Mouse (Mus musculus) embryo, embryonic 11.5 days (tissue): ENCODE measurements around the gene AC124108.1.

ENCODE experiments used
- DNase-seq: peaks from one replicate; pipeline ENCODE4 v3.0.0-alpha.2; 2012; ENCODE audit warnings: low read depth, low spot score

Gene AC124108.1

DNA sequence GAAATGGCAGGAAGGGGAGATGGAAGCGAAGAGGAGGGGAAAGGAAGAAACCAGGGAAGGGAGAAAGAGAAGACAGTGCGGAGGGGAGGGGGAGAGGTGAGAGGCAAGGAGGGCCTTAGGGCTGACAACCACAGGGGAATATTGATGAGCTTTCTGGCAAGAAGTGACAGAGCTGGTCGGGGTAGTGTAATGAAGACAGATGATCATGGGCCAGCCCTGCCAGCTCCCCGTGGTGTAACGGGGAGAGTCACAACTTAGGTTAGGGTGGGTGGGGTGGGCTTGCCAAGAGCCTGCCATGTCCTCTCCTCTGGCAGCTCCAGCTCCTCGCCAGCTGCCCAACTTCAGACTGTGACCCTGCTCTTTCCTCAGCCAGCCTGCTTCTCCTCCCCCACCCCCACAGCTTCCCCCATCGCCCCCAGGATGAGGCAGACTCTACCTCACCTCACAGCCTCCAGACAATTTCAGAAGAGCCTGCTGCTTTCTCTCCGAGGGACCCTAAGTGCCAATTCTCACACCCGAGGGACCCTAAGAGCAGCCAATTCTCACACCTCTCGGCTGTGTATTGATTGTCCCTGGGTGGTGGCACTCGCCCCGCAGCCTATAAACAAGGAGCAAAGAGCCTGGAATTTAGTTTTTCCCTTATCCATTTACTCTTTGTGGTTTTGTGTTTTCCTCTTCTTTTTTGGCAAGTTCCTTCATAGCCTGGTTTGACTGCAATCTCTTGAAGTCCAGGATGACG, 26.3 kb upstream of the AC124108.1 start:
- DNase-seq = no peak

DNA sequence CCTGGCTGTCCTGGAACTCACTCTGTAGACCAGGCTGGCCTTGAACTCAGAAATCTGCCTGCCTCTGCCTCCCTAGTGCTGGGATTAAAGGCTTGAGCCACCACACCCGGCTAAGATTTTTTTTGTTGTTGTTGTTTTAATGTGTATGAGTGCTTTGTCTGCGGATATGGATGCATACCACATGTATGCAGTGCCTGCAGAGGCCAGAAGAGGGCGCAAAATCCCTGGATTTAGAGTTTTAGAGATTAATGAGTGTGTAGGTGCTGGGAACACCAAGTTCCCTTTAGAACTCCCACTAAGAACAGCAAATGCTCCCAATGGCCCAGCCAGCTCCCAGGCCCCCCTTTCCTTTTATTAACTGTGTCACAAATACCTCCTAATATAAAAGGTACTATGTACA, 25.4 kb upstream of the AC124108.1 start:
- no peak for DNase-seq

DNA sequence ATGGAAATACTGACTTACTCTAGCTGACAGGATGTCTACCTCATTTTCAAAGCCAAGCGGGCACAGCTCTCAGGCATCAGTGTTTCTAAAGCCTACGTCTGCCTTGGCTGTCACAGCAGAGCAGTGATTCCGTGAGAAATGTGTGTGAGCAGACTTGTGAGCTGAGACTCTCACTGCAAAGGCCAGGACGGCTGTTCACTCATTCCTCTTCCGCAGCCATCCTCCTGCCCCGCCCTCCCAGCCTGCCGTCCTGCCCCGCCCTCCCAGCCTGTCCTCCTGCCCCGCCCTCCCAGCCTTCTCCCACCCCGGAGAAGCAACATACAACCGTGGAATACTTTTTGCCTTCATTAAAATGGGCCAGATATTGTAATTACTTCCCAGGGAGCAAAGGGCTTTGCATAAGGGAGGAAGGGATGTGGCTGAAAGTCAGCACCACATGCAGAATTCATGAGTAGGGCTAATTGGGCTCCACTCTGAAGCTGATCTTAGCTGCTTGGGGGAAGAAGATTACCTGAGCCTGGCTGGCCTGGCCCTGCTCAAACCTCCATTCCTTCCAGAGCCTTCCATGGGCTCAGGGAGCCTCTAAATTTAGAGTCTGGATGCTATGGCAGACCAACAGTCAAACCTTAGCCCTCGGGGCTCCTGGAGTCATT, 23.0 kb upstream of the AC124108.1 start:
- DNase-seq = no peak

DNA sequence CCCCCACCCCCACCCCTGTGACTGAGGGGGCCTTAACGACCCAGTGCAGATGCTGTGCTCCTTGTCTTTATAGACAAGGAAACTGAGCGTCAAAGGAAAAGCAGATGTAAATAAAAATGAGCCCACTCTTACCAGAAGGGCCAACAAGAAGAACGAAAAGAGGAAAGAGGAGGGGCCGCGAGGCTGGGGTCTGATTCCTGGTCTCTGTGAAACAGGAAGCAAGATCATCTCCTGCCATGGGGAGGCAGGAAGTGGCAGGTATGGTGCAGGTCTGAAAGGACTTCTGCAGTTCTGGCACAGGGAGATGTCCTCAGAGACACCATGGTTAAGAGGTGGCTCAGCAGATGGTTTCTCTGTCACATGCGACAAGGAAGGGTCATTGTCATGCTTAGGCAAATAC, 20.6 kb upstream of the AC124108.1 start:
- DNase-seq = no peak

DNA sequence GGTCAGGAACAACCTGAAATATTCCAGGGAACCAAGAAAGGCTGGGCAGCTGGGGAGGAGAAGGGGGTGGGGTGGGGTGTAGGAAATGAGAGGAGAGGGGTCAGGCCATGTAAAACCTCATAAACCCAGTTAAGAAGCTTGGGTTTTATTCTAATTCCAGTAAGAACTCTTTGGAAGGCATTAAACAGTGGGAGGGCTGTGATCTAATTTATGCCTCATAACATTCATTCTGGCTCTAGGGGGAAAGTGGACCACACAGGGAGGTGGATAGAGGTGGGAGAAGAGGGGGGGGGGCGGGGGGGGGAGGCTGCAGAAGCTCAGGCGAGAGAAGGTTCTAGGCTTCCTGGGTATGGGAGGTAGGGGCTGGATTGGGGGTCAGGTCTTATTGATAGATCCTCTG, 19.6 kb upstream of the AC124108.1 start:
- no peak for DNase-seq

DNA sequence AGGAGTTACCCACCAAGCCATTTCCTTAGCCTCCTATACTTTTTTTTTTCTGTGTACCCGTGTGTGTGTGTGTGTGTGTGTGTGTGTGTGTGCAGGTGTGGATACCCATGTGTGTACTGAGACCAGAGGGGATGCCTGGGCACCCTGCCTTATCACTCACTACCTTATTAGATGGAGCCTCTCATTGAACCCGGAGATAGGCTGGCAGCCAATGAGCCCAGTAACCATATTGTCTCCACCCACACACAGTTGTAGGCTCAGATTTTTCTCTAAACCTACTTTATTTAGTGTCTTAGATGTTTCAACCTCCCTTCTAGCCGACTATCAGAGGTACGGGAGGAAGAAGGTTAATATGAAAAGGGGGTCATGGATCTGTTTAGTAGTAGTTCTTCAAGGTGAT, 5.0 kb upstream of the AC124108.1 start:
- DNase-seq = no peak

DNA sequence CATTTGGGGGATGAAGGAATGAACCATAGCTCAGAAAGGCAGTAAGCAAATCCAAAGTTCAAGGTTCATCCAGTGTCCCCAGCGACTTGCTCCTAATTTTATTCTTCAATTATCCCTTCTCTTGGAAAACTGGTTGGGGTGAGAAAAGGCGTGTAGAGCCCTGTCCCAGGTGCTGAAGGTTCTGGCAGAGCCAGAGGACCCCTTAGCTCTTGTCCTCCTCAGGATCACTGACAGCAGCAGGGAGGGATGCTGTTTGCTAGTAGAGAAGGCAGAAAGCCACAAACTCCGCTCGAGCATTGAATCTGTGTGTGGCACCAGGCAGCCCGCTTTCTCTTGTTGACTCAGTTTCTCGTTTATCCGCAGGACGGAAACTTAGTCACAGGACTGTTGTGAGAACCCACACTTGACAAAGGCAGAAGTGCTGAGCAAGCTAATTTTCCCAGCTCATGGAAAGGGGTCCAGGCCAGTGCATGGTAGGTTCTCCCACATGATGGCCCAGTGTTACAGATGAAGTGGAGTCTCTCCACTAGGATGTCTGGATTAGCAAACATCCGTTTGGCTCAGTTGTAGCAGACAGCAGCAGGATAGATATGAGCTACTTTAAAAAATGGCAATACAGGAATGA, 2.7 kb upstream of the AC124108.1 start:
- no peak for DNase-seq

DNA sequence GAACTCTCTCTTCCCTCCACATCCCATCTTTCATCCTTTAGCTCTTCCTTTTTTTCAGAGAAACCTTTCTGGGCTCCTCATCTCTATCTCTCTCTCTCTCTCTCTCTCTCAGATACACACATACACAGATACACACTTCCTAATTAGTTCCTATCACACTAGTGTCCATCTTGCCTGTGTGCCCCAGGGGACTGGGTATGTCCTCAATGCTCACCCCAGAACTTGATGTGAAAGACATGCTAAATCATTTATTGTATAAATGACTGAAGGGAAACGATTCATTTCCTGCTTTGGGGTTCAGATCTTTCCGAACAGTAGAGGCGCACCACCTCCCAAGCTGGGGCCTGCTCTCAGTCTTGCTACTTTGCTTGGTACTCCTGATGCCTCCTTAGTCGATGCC, 2.0 kb upstream of the AC124108.1 start:
- no peak for DNase-seq

DNA sequence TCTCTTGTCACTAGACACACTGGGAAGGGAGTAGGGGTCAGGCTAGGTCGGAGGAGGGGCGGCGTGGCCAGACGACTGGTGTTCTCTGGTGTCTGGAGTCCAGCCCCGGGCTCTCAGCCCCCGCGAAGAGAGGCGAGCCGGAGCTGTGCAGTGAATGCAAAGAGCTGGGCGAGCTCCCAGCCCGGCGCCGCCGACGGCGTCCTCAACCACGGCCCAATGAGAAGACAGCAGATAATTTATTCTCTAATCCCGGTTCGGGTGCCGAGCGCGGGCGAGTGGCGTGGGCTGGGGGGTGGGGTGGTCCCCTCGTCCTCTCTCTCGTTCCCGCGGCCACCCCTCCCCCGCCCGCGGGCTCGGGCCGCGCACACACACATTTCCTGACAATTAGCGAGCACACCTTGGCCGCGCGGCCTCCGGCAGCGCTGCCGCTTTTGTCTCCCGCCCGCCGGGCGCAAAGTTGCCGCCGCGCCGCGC, 1.2 kb upstream of the AC124108.1 start:
- DNase-seq = no peak

DNA sequence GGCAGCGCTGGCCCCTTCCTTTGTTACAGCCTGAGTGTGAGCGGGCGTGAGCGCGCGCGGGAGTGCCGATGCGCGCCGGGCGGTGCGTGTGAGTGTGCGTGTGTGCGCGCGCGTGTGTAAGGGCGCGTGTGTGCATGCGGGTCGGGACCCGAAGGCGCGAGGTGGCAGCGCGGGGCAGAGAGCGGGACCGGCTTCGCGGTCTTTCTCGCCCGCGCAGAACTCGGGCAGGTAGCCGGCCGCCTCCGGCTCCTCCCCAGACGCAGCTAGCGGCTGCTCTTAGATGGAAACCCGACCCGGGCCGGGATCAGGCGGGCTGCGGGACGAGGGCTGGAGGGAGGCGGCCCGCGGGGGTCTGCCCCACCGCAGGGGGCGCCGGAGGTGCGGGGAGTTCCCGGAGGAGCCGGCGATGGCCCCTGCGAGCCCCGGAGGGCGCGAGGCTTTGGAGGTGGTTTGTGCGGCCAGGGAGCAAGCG, 600 bp upstream of the AC124108.1 start:
- no peak for DNase-seq

DNA sequence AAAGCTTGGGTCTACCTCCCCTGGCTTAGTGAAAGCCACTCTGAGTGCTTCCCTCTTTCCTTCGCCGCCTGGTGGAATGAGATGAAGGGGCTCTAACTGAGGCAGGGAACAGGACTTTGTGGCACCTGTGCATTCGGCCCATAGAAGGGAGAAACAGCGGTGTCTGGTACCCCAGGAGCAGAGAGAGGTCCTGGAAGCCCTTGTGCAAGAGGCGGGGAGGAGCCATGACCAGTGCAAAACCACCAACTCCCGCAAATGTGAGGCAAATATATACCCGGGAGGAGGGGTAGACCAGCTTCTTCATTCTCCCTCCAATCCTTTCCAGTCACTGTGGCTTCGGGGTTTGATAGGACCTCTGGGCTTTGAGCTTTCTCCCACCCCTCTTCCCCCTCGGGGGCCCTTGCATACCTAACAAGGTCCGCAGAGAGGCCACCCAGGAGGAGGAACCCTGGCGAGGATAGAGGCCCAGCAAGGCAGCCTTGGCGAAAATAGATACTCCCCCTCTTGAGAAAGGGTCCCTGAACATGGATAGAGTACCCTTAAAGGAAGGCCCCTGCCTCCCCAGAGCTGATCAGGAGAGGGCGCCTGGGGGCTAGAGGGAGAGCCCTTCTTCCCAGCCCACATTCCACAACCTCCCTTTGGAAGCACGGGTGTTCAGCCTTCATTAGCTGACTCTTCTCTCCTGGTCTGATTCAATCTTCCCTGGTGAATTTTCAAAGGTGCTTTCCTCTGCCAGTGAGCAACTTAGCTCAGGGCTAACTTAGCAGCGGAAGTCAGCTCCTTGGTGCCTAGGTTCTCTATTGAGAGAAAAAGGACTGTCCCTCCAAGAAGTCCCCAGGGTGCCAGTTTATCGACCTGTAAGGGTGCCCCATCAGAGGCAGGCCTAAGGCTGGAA, 776 bp downstream of the AC124108.1 start:
- peak; percentile 26 for DNase-seq

DNA sequence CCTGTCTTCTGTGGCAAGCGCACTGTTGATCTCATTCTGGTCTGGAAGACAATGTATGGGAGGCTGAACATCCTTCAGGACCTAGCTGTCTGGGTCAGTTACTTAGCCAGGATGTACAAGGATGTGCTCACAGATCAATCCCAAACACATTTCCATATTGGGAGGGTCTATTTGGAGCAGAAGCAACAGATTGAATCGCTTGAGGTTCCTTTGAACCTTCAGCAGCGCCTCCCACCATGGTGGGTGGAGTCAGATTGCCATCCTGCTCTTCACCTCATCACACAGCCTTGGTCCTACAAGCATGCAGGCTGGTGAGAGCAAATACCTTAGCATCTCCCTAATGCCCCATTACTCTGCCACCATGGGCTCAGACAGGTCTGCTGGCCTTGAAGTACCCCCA, 2.5 kb downstream of the AC124108.1 start:
- no peak for DNase-seq

DNA sequence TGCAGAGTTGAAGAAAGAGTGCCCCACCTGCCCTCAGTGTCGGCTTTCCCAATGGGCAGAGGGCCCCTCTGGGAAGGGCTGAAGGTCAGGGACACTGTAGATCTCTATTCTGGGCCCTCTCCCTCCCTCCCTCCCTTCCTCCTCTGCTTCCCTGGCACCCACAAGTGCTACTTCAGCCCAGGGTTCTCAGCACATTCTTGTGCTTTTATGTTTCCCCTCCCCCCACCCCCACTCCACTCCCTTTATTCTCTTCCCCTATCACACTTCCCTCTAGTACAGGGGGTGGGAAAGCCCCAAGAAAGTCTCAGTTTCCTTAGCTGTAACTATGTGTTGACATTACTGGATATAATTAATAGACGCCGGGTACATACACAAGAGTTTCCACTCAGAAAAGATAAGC, 3.4 kb downstream of the AC124108.1 start:
- no peak for DNase-seq

DNA sequence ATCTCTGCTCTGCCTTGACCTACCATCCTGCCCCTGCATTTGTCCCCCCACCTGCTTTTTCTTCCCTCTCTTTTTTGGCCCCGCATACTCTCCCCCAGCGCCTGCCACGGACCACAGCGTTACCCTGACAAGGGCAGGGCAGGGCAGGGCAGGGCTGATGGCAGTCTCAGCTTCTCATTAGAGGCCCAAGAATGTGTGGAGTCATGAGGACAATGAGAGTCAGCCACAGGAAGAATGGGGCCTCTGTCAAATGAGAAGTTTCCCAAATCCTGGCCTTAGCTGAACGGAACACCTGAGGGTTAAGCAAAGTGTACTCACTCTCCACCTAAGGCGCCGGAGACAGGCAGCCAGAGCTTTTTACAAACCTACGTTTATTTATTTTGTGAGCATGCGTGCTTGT, 3.8 kb downstream of the AC124108.1 start:
- DNase-seq = no peak

DNA sequence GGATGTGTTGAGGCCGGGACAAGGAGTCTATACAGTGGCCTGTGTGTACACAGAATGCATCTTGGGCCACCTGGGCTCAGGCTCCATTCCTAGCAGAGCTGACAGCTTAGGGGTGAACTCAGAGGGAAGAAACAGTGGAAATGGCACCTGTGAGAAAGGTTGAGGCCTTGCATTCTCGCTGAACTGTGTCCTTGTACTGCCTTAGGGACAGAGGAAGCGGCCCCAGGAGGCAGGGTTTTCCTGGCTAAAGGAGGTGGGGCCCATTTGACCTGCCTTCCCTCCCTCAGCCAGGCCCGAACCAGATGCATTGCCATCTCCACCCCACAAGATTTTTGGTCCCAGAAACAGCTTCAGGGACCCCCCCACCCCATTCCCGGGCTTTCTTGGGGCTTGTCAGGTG, 4.4 kb downstream of the AC124108.1 start:
- DNase-seq = no peak

DNA sequence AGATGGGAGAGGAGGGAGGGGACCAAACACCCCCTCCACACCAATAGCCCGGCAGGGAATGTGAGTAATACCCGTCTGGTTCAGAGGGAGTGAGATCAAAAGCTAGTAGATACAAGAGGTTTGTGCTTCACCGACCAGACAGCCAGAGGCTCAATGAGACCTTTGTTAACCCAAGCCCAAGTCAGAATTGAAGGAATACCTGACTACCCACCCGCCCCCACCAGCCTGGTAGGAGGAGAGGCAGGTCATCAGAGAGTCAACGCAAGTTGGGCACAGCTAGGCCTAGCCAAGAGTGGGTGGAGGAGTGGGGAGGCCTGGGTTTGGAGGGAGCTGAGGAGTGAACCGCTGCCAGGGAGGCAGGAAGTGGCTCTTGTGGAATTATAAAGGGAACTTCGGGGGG, 5.1 kb downstream of the AC124108.1 start:
- DNase-seq = no peak

DNA sequence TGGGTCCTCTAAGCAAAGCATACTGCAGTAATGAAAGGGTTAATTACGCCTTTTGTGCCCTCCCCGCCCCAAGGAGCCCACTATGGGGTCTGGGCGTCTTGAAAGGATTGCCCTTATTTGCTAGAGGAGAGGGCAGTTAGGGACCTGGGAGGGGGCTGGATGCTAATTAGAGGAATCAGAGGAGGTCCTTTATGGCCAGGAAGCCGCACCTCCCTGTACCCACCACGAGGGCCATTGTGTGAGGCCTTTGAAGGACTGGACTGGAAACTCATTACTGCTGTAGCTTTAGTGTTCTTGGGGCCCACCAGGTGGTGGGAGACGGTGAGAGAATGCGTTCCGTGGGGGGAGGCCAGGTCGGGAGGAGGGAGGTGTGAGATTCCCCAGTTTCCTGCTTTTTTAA, 6.4 kb downstream of the AC124108.1 start:
- no peak for DNase-seq

DNA sequence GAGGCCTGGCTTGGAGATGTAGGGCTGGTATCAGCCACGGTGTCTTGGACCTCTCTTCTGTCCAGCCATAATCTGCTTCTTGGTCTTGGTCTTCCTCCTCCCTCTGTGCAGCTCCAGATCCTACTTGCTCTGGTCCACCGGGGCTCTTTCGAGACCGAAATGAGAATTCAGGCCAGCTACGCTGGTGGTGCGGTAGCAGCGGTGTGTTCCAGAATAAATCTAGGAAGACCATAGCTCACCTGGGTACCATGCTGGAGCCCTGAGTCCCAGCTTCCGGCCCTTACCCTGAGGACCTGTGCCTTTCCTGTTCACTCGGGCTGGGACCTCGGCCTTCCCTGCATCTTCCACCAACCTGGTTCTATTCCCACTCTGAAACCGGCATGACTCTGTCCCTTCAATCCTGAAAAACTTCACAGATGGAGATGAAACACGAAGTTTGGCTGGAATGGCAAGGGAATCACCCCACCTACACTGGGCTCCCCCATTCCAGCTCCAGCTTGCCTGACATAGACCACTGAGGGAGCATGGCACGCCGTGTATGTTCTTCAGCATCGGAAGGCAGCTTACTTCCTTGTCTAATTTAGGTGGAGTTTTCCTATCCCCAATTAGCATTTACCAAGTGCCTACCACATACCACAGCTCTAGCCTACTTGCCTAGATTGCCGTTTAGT, 7.3 kb downstream of the AC124108.1 start:
- DNase-seq = no peak

DNA sequence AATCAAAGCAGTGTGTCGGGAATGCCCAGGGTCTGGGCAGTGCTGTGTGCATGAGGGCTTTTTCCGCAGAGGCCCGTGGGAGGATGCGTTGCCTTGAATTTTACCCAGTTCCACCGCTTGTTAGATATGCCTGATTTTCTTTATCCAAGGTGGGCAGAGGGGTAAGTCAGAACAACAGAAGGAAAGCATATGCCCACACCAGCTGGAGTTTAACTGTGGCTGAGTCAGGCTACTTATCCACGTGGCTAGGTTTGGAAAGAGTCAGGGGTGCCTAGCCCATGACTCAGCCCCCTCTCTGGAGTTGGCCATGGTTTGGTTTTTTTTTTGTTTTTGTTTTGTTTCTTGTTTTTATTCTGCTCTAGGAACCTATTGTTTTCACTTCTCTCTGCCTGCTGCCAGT, 8.0 kb downstream of the AC124108.1 start:
- DNase-seq = no peak

DNA sequence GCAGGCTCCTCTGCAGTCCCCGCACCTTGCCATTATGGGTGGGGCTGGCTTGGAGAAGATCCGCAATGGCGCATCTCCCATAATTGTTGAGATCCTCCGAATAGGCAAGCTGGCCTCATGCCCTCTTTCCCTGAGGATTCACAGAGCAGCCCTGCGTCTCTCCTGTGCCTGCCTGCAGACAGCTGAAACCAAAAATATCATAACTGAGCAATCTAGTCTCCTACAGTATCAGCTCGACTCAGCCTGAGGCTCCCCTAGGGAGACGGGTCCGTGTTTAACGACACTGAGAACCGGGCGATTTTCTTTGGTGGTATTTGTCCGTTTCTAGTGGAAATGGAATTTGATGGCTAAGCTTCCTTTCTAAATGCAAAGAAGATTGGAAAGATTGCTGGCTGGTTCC, 8.7 kb downstream of the AC124108.1 start:
- DNase-seq = no peak
